Mouse (Mus musculus) stomach, embryonic 14.5 days (tissue): ENCODE results near the gene Satb1. TPM values are rescaled to one million over a fixed set of nuclear protein-coding genes. Genes with fewer than 3 reads are reported as not detected.

Experiments used
- ATAC-seq: fragments of 200-750 bp; cut with Nextera tagmentation; 2 replicates; pipeline ENCODE4 v1.8.0; 2017; ENCODE audit warnings: low read depth, moderate TSS enrichment; ENCODE audit not compliant: insufficient number of reproducible peaks, insufficient read depth, low FRiP score
- H3K27ac ChIP-seq: fragments of 300-500 bp; sonication (generic); 2 replicates; pipeline ENCODE4 v1.5.1; 2014; ENCODE audit warnings: mild to moderate bottlenecking, low read length, moderate library complexity, mixed read lengths
- H3K27me3 ChIP-seq: fragments of 300-500 bp; sonication (generic); 2 replicates; pipeline ENCODE4 v1.6.1; 2014; ENCODE audit warnings: low read length, control low read depth, mixed read lengths; ENCODE audit not compliant: control insufficient read depth, insufficient read depth
- H3K36me3 ChIP-seq: fragments of 300-500 bp; sonication (generic); 2 replicates; pipeline ENCODE4 v1.6.1; 2014; ENCODE audit warnings: mild to moderate bottlenecking, control low read depth, low read length, moderate library complexity, mixed read lengths; ENCODE audit not compliant: control insufficient read depth, insufficient read depth
- H3K4me1 ChIP-seq: fragments of 300-500 bp; sonication (generic); 2 replicates; pipeline ENCODE4 v1.6.1; 2014; ENCODE audit warnings: low read length, control low read depth, mixed read lengths; ENCODE audit not compliant: control insufficient read depth, insufficient read depth
- H3K4me2 ChIP-seq: fragments of 300-500 bp; sonication (generic); replicated peaks from 2 replicates; pipeline ENCODE4 v1.6.1; 2014; ENCODE audit warnings: low read depth, low read length, control low read depth
- H3K4me3 ChIP-seq: fragments of 300-500 bp; sonication (generic); 2 replicates; pipeline ENCODE4 v1.5.1; 2014; ENCODE audit warnings: low read depth, low read length, control low read depth
- H3K9ac ChIP-seq: fragments of 300-500 bp; sonication (generic); replicated peaks from 2 replicates; pipeline ENCODE4 v1.6.1; 2014; ENCODE audit warnings: low read depth, mild to moderate bottlenecking, control low read depth, low read length, moderate library complexity, mixed read lengths
- H3K9me3 ChIP-seq: fragments of 300-500 bp; sonication (generic); 2 replicates; pipeline ENCODE4 v1.6.1; 2016; ENCODE audit warnings: low read depth, low read length, control low read depth; ENCODE audit not compliant: control insufficient read depth
- WGBS: fragments of 180-500 bp; shearing (Covaris S2); extraction: QIAGEN DNeasy Blood & Tissue Kit; methylation state at CpG from one replicate; pipeline ENCODE4 v1.1.7; 2014; 5-methylcytosine and 5-hydroxymethylcytosine counted together
- polyA plus RNA-seq: library from polyadenylated mRNA; unstranded; fragments of >200 nt; fragmentation: Nextera tagmentation; extraction: Ambion mirVana; gene quantifications from 2 replicates; pipeline ENCODE4 v1.2.1, GENCODE M21; 2014

The Satb1 gene
- polyA plus RNA-seq, 1 experiment from 2014 or later: 10.1 TPM

DNA sequence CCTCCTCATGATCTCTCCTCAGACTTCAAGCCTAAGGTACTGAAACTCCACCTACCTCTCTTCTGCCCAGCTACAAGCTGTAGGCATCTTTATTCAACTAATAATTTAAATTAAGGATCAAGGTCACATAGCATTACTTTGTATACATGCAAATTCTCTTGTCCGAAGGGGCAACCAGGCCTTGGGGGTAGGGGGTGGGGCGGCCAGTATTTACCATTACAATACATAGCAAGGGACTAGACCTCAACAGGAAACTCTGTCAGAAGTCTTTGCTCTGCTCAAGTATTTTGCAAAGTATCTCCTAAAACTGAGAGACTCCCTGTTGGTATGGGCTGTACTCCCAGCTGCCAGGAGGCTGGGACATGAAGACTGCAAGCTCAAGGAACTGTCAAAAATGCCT lies 137.8 kb downstream of the Satb1 start:
- H3K9me3 ChIP-seq: no peaks in the 10 kb centered on the region
- no peak overlapping the region for H3K9ac ChIP-seq
- no peaks in the 10 kb centered on the region for H3K36me3 ChIP-seq
- WGBS: 70% methylated on average over 2 of the region's 2 CpGs
- no peak overlapping the region for H3K27ac ChIP-seq
- H3K4me1 ChIP-seq: no peaks in the 10 kb centered on the region
- H3K4me2 ChIP-seq: no peak overlapping the region
- H3K27me3 ChIP-seq: no peaks in the 10 kb centered on the region
- no peak for ATAC-seq
- no peak overlapping the region for H3K4me3 ChIP-seq

DNA sequence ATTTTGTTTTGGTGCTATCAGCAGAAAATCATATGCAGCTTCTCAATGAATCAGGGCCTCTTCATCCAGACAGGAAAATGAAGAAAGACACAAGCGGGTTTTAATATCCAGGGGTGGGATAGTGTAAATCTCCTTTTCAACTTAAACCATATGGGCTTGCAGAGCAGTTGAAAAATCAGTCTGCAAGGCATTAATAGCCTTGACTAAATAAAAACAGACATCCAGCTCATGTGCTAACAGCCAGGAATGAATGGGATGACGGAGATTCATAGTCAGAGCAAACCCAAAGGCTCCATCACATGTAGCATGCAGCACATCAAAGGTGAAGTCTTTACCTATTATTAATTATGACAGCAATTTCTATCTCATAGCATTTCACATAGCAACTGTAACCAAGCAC lies 142.6 kb downstream of the Satb1 start:
- 90% methylated on average over 2 of the region's 2 CpGs for whole genome bisulfite sequencing

GRCm38 (mm10) chr17:51687226-51687625 lies 145.9 kb downstream of the Satb1 start:
- H3K27ac ChIP-seq: no peak overlapping the region
- no peak for ATAC-seq
- H3K4me3 ChIP-seq: no peak overlapping the region
- no peaks in the 10 kb centered on the region for H3K9me3 ChIP-seq
- H3K9ac ChIP-seq: no peak overlapping the region
- no peaks in the 10 kb centered on the region for H3K4me1 ChIP-seq
- H3K36me3 ChIP-seq: no peaks in the 10 kb centered on the region
- 90% methylated on average over 4 of the region's 4 CpGs for WGBS
- H3K4me2 ChIP-seq: no peak overlapping the region
- no peaks in the 10 kb centered on the region for H3K27me3 ChIP-seq

More for the DNA sequence above, 142.6 kb downstream of the Satb1 start:
- Histone ChIP-seq H3K9ac (no peak overlapping the region), H3K4me2 (no peak overlapping the region), H3K36me3 (no peaks in the 10 kb centered on the region), H3K27ac (no peak overlapping the region), H3K27me3 (no peaks in the 10 kb centered on the region), H3K4me3 (no peak overlapping the region), H3K9me3 (no peaks in the 10 kb centered on the region), H3K4me1 (no peaks in the 10 kb centered on the region)
- no peak for ATAC-seq
